Mouse (Mus musculus) naive thymus-derived CD4-positive, alpha-beta T cell, adult 2 months (primary cell): ENCODE measurements around the gene Kif3a.

Experiments
- DNase-seq: peaks from one replicate; pipeline ENCODE4 v3.0.0-alpha.2; 2011; ENCODE audit warnings: low read depth

Gene Kif3a

GRCm38 (mm10) chr11:53616748-53617558, 49.8 kb downstream of the Kif3a start:
- DNase-seq = no peak

GRCm38 (mm10) chr11:53617562-53618109, 50.5 kb downstream of the Kif3a start:
- DNase-seq = no peak

- DNase-seq = no peak
Measured at GRCm38 (mm10) chr11:53618619-53619198, 51.5 kb downstream of the Kif3a start, which contains the start of gene Il4. Gene Il4 (minus strand): TSS chr11:53618669.

GRCm38 (mm10) chr11:53619428-53619827, 52.2 kb downstream of the Kif3a start:
- no peak for DNase-seq

- no peak for DNase-seq
Measured at GRCm38 (mm10) chr11:53620094-53620493, 52.9 kb downstream of the Kif3a start.

GRCm38 (mm10) chr11:53621582-53622439, 54.6 kb downstream of the Kif3a start:
- DNase-seq = no peak

- no peak for DNase-seq
Measured at GRCm38 (mm10) chr11:53622440-53622806, 55.2 kb downstream of the Kif3a start.

- no peak for DNase-seq
Measured at GRCm38 (mm10) chr11:53623573-53623972, 56.4 kb downstream of the Kif3a start.

- DNase-seq = no peak
Measured at GRCm38 (mm10) chr11:53624124-53624523, 56.9 kb downstream of the Kif3a start.

- DNase-seq = no peak
Measured at GRCm38 (mm10) chr11:53626802-53627373, 59.7 kb downstream of the Kif3a start.

- peak; percentile 88 for DNase-seq
Measured at GRCm38 (mm10) chr11:53627859-53628258, 60.7 kb downstream of the Kif3a start.

GRCm38 (mm10) chr11:53632122-53632733, 65.0 kb downstream of the Kif3a start:
- DNase-seq = no peak

- DNase-seq = no peak
Measured at GRCm38 (mm10) chr11:53633644-53634043, 66.5 kb downstream of the Kif3a start.

- DNase-seq = no peak
Measured at GRCm38 (mm10) chr11:53634556-53634955, 67.4 kb downstream of the Kif3a start, which contains the start of gene Il13. Gene Il13 (minus strand): TSS chr11:53634702.

GRCm38 (mm10) chr11:53635590-53636182, 68.5 kb downstream of the Kif3a start:
- no peak for DNase-seq

GRCm38 (mm10) chr11:53636183-53636646, 69.0 kb downstream of the Kif3a start:
- no peak for DNase-seq

- no peak for DNase-seq
Measured at GRCm38 (mm10) chr11:53637046-53637802, 70.0 kb downstream of the Kif3a start.

- no peak for DNase-seq
Measured at GRCm38 (mm10) chr11:53637803-53638260, 70.7 kb downstream of the Kif3a start.

- no peak for DNase-seq
Measured at GRCm38 (mm10) chr11:53642744-53643279, 75.6 kb downstream of the Kif3a start.

- no peak for DNase-seq
Measured at GRCm38 (mm10) chr11:53644017-53644416, 76.8 kb downstream of the Kif3a start.
